Mouse (Mus musculus) midbrain, embryonic 16.5 days (tissue): Measurements from ENCODE around the gene Kcp. TPM values are rescaled to one million over a fixed set of nuclear protein-coding genes. Genes with fewer than 3 reads are reported as not detected.

Source experiments
- ATAC-seq: fragments of 200-750 bp; cut with Nextera tagmentation; 2 replicates; pipeline ENCODE4 v1.8.0; 2017; ENCODE audit warnings: moderate TSS enrichment
- H3K27ac ChIP-seq: fragments of 300-500 bp; sonication (generic); 2 replicates; pipeline ENCODE4 v1.5.1; 2014; ENCODE audit warnings: mild to moderate bottlenecking, low read length, mixed read lengths
- H3K27me3 ChIP-seq: fragments of 300-500 bp; sonication (generic); 2 replicates; pipeline ENCODE4 v1.6.1; 2014; ENCODE audit warnings: low read depth, low read length, mixed read lengths; ENCODE audit not compliant: control insufficient read depth, insufficient read depth
- H3K36me3 ChIP-seq: fragments of 300-500 bp; sonication (generic); 2 replicates; pipeline ENCODE4 v1.6.1; 2014; ENCODE audit warnings: mild to moderate bottlenecking, low read length, moderate library complexity, mixed read lengths; ENCODE audit not compliant: control insufficient read depth, insufficient read depth
- H3K4me1 ChIP-seq: fragments of 300-500 bp; sonication (generic); 2 replicates; pipeline ENCODE4 v1.6.1; 2014; ENCODE audit warnings: mild to moderate bottlenecking, low read length, mixed read lengths; ENCODE audit not compliant: control insufficient read depth, insufficient read depth
- H3K4me2 ChIP-seq: fragments of 300-500 bp; sonication (generic); 2 replicates; pipeline ENCODE4 v1.6.1; 2014; ENCODE audit warnings: mild to moderate bottlenecking, low read length, mixed read lengths
- H3K4me3 ChIP-seq: fragments of 300-500 bp; sonication (generic); 2 replicates; pipeline ENCODE4 v1.5.1; 2014; ENCODE audit warnings: low read depth, mild to moderate bottlenecking, low read length, moderate library complexity, mixed read lengths
- H3K9ac ChIP-seq: fragments of 300-500 bp; sonication (generic); 2 replicates; pipeline ENCODE4 v1.6.1; 2014; ENCODE audit warnings: low read depth, low read length, mixed read lengths
- H3K9me3 ChIP-seq: fragments of 300-500 bp; sonication (generic); replicated peaks from 2 replicates; pipeline ENCODE4 v1.6.1; 2014; ENCODE audit warnings: mild to moderate bottlenecking, low read length, mixed read lengths; ENCODE audit not compliant: control insufficient read depth, poor library complexity, severe bottlenecking
- WGBS: fragments of 180-500 bp; shearing (Covaris S2); extraction: QIAGEN DNeasy Blood & Tissue Kit; methylation state at CpG from one replicate; pipeline ENCODE4 v1.1.7; 2014; 5-methylcytosine and 5-hydroxymethylcytosine counted together
- polyA plus RNA-seq: library from polyadenylated mRNA; unstranded; fragments of >200 nt; fragmentation: Nextera tagmentation; extraction: Ambion mirVana; gene quantifications from 2 replicates; pipeline ENCODE4 v1.2.1, GENCODE M21; 2015

Kcp gene
- polyA plus RNA-seq, 1 experiment from 2014 or later: 16.7 TPM

GRCm38 (mm10) chr6:29506834-29507233, 918 bp downstream of the Kcp start:
- 0 out of 2 replicates have a peak, but pooled peaks cover 4% of the 10 kb centered on the region for H3K4me1 ChIP-seq
- no peaks in the 10 kb centered on the region for H3K9me3 ChIP-seq
- peak overlapping the region; percentile 68 for H3K4me2 ChIP-seq
- H3K4me3 ChIP-seq: peak overlapping the region; percentile 51
- WGBS: 26% methylated on average over 8 of the region's 8 CpGs
- no peaks in the 10 kb centered on the region for H3K36me3 ChIP-seq
- H3K27ac ChIP-seq: no peak overlapping the region
- H3K27me3 ChIP-seq: peaks cover 15% of the 10 kb centered on the region
- ATAC-seq: peak; percentile 16; the same call in 1 of the 2 replicates
- H3K9ac ChIP-seq: peak overlapping the region; percentile 11; the same call in 1 of the 2 replicates

GRCm38 (mm10) chr6:29505493-29505892, 2.3 kb downstream of the Kcp start:
- Histone ChIP-seq H3K4me1 (0 out of 2 replicates have a peak, but pooled peaks cover 4% of the 10 kb centered on the region), H3K9me3 (no peaks in the 10 kb centered on the region), H3K4me3 (no peak overlapping the region), H3K36me3 (no peaks in the 10 kb centered on the region), H3K27me3 (peaks cover 15% of the 10 kb centered on the region), H3K27ac (no peak overlapping the region), H3K4me2 (no peak overlapping the region), H3K9ac (no peak overlapping the region)
- no peak for ATAC-seq
- WGBS: 93% methylated on average over 5 of the region's 5 CpGs

- no peaks in the 10 kb centered on the region for H3K4me1 ChIP-seq
- no peak overlapping the region for H3K27ac ChIP-seq
- H3K4me2 ChIP-seq: no peak overlapping the region
- H3K9ac ChIP-seq: no peak overlapping the region
- H3K27me3 ChIP-seq: peaks cover 15% of the 10 kb centered on the region
- ATAC-seq: no peak
- 93% methylated on average over 1 of the region's 1 CpGs for WGBS
- no peaks in the 10 kb centered on the region for H3K36me3 ChIP-seq
- no peak overlapping the region for H3K4me3 ChIP-seq
- no peaks in the 10 kb centered on the region for H3K9me3 ChIP-seq
These were observed 6.2 kb downstream of the Kcp start for GRCm38 (mm10) chr6:29501599-29501998.

GRCm38 (mm10) chr6:29500810-29501209, 6.9 kb downstream of the Kcp start:
- Histone ChIP-seq H3K27me3 (peaks cover 17% of the 10 kb centered on the region), H3K9ac (no peak overlapping the region), H3K4me1 (no peaks in the 10 kb centered on the region), H3K27ac (no peak overlapping the region), H3K4me3 (no peak overlapping the region), H3K36me3 (no peaks in the 10 kb centered on the region), H3K4me2 (no peak overlapping the region), H3K9me3 (no peaks in the 10 kb centered on the region)
- 89% methylated on average over 6 of the region's 6 CpGs for WGBS
- no peak for ATAC-seq

GRCm38 (mm10) chr6:29500177-29500576, 7.6 kb downstream of the Kcp start:
- peaks cover 21% of the 10 kb centered on the region for H3K27me3 ChIP-seq
- H3K9me3 ChIP-seq: no peaks in the 10 kb centered on the region
- H3K9ac ChIP-seq: no peak overlapping the region
- 94% methylated on average over 7 of the region's 7 CpGs for WGBS
- no peaks in the 10 kb centered on the region for H3K36me3 ChIP-seq
- no peak overlapping the region for H3K4me3 ChIP-seq
- no peak overlapping the region for H3K27ac ChIP-seq
- H3K4me2 ChIP-seq: no peak overlapping the region
- ATAC-seq: no peak
- H3K4me1 ChIP-seq: no peaks in the 10 kb centered on the region

GRCm38 (mm10) chr6:29497791-29498190, 10.0 kb downstream of the Kcp start:
- H3K4me2 ChIP-seq: no peak overlapping the region
- H3K9me3 ChIP-seq: no peaks in the 10 kb centered on the region
- peaks cover 21% of the 10 kb centered on the region for H3K27me3 ChIP-seq
- no peak overlapping the region for H3K9ac ChIP-seq
- 37% methylated on average over 2 of the region's 2 CpGs for WGBS
- no peak overlapping the region for H3K27ac ChIP-seq
- ATAC-seq: peak; percentile 57
- H3K4me1 ChIP-seq: no peaks in the 10 kb centered on the region
- no peaks in the 10 kb centered on the region for H3K36me3 ChIP-seq
- H3K4me3 ChIP-seq: no peak overlapping the region

GRCm38 (mm10) chr6:29496270-29496669, 11.5 kb downstream of the Kcp start:
- H3K27ac ChIP-seq: no peak overlapping the region
- H3K27me3 ChIP-seq: peaks cover 21% of the 10 kb centered on the region
- no peak overlapping the region for H3K9ac ChIP-seq
- no peak for ATAC-seq
- no peak overlapping the region for H3K4me3 ChIP-seq
- H3K4me1 ChIP-seq: no peaks in the 10 kb centered on the region
- H3K36me3 ChIP-seq: no peaks in the 10 kb centered on the region
- WGBS: 13% methylated on average over 25 of the region's 25 CpGs
- H3K4me2 ChIP-seq: 0 out of 2 replicates have a peak overlapping the region, but pooled peaks have one; percentile 16
- no peaks in the 10 kb centered on the region for H3K9me3 ChIP-seq

GRCm38 (mm10) chr6:29494101-29494500, 13.7 kb downstream of the Kcp start:
- Histone ChIP-seq H3K36me3 (no peaks in the 10 kb centered on the region), H3K4me1 (no peaks in the 10 kb centered on the region), H3K27ac (no peak overlapping the region), H3K27me3 (peaks cover 21% of the 10 kb centered on the region), H3K9me3 (no peaks in the 10 kb centered on the region), H3K4me2 (no peak overlapping the region), H3K4me3 (no peak overlapping the region), H3K9ac (no peak overlapping the region)
- 91% methylated on average over 4 of the region's 4 CpGs for WGBS
- ATAC-seq: no peak

GRCm38 (mm10) chr6:29485951-29486350, 21.8 kb downstream of the Kcp start:
- no peak for ATAC-seq
- H3K36me3 ChIP-seq: no peaks in the 10 kb centered on the region
- peaks cover 4% of the 10 kb centered on the region; the same call in 1 of the 2 replicates for H3K4me1 ChIP-seq
- H3K4me2 ChIP-seq: no peak overlapping the region
- H3K9me3 ChIP-seq: no peaks in the 10 kb centered on the region
- H3K4me3 ChIP-seq: no peak overlapping the region
- peaks cover 19% of the 10 kb centered on the region for H3K27me3 ChIP-seq
- H3K27ac ChIP-seq: no peak overlapping the region
- 38% methylated on average over 2 of the region's 2 CpGs for WGBS
- H3K9ac ChIP-seq: no peak overlapping the region
